Mouse (Mus musculus): ENCODE measurements around the gene Gm10639. TPM values are rescaled to one million over a fixed set of nuclear protein-coding genes. Genes with fewer than 3 reads are reported as not detected.
"Not testable (repeated sequence)": the region's sequence is repeated elsewhere in the genome, so short reads cannot be mapped to it uniquely, and the experiment has no call there.

Gene Gm10639
- total RNA-seq (2015) (not detected in 2 replicates), total RNA-seq (2017) (not detected in 2 replicates)

DNA sequence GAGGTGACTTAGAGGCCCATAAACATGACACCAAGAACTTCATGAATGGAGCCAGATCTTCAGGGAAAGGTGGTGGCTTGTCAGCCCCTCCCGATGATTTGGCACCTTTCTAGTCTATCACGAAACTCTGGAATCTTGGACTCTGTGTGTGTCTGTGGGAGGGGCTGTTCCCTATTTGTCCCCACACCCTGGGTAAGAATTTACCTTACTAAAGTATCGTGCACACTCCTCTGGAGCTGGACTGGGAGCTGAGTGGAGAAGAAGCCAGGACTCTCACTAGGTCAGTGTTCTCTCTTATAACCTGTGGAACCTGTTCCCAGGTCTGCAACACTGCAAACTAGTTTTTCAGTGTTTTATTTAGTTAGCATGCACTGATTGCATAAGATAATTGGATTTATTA is at the start of gene Gm10639:
TSS of gene Gm10639 (plus strand) at position 201 of the 400 bp plus-strand sequence.
- ATAC-seq (ENCODE audit: poor library complexity, severe bottlenecking), result not testable (repeated sequence)

DNA sequence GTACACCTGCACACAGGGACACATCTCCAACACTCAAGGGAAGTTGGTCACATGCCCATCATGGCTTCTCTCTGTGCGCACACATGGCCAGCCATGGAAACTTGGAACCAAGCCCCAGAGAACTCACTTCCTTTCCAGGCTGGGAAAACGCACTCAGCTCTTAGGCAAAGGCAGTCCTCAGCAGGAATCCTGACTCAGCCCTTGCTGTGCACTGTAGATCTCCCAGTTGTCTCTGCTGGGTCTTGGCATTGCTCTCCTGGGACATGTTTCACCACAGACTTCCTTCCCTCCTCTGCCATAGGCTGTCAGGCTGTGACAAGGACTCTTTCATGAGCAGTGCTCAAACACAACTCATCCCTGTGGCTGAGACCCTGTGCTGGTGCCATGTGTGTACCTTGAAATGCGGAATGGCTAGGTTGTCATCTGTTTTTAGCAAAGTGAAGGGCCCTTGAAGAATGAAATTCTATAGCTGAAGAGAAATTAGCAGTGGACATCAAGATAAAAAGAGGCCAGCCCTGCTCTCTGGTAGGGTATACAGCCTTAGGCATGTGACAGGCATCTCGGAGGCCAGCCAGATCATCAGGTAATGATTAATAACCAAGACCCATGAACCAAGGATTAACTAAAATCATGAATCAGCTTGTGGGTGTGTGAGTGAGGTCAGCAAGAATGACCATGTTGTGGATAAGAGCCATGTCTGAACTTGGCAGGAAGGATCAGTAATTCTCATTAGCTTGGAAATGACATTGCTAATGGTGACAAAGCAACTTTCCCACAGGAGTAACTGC is 33.8 kb upstream of the Gm10639 start:
- not testable (repeated sequence) for ATAC-seq (ENCODE audit: poor library complexity, severe bottlenecking)

DNA sequence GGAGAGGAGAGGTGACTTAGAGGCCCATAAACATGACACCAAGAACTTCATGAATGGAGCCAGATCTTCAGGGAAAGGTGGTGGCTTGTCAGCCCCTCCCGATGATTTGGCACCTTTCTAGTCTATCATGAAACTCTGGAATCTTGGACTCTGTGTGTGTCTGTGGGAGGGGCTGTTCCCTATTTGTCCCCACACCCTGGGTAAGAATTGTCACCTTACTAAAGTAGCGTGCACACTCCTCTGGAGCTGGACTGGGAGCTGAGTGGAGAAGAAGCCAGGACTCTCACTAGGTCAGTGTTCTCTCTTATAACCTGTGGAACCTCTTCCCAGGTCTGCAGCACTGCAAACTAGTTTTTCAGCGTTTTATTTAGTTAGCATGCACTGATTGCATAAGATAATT is 32.8 kb upstream of the Gm10639 start, which contains the start of gene Gm3776:
TSS of gene Gm3776 (plus strand) at position 216 of the 400 bp plus-strand sequence.
- not testable (repeated sequence) for ATAC-seq (ENCODE audit: poor library complexity, severe bottlenecking)

DNA sequence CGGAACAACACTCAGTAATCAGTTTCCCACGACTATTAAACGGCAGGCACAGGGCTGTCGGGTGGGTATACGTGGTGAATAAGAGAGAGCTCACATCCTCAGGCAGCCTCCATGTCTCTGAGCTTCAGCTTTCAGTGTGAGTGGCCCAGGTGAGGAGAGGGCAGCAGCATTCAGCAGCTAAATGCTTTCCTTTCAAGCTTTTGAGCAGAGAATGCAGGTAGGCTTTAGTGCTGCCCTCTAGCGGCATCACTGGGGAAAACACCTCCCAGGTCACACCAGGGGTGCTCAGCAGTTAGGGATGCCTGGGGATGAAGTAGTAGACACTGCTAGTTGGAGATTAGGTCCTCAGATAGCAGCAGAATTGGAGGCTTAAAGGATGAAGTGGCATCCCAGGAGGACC is 30.0 kb upstream of the Gm10639 start:
- ATAC-seq (ENCODE audit: poor library complexity, severe bottlenecking), result peak; percentile 91

DNA sequence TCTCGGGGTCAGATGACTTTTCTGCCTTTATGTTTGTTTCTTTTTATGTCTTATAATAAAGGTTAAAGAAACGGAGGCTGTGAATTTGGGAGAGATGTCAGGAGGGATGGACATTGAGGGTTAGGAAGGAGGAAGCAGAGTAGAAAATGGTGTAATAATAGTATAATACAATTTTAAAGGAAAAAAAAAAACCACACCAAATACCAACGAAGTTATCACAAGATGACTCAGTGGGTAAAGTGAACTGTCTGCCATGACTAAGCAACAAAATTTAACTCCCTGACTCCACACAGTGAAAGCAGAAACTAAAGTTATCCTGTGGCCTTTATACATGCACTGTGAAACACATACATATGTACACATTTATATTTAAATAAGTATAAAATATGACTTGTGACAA is 18.8 kb upstream of the Gm10639 start:
- ATAC-seq (ENCODE audit: poor library complexity, severe bottlenecking), result not testable (repeated sequence)

DNA sequence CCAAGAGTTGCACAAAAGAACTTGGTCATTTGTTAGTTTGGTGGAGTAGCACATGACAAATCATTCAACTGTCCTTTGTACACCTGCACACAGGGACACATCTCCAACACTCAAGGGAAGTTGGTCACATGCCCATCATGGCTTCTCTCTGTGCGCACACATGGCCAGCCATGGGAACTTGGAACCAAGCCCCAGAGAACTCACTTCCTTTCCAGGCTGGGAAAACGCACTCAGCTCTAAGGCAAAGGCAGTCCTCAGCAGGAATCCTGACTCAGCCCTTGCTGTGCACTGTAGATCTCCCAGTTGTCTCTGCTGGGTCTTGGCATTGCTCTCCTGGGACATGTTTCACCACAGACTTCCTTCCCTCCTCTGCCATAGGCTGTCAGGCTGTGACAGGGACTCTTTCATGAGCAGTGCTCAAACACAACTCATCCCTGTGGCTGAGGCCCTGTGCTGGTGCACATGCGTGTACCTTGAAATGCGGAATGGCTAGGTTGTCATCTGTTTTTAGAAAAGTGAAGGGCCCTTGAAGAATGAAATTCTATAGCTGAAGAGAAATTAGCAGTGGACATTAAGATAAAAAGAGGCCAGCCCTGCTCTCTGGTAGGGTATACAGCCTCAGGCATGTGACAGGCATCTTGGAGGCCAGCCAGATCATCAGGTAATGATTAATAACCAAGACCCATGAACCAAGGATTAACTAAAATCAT is 7.6 kb upstream of the Gm10639 start:
- ATAC-seq (ENCODE audit: poor library complexity, severe bottlenecking), result not testable (repeated sequence)

DNA sequence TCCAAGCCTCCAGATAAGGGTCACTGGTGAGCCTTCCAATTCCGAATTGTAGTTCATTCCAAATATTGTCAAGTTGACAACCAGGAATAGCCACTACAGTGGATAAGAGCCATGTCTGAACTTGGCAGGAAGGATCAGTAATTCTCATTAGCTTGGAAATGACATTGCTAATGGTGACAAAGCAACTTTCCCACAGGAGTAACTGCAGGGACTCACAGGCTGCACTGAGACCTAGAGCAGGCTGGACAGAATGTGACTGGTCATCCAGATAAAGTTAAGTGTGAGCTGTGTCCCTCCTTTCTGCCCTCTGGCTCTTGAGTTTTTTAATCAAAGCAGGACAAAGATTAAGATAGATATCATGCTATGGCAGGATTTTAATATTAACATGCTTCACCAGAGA is 660 bp upstream of the Gm10639 start:
- not testable (repeated sequence) for ATAC-seq (ENCODE audit: poor library complexity, severe bottlenecking)

DNA sequence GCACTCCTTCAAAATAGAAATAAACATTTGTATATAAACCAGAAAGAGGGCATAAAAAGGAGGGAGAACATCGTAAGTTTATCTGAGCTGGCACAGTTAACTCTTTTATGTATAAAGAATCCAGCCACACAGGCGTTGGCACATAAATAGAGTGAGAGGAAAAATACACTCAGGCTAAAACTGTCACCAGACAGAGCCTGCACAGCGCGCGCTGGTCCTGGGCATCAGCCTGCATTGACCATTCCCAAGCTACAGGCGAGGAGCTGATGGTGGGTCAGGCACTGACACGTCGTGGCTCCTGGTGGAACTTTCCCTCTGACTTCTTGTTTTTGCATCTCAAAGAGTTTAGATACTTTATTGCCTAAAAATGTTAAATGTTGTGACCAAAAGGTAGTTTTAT is 2.7 kb downstream of the Gm10639 start:
- ATAC-seq (ENCODE audit: poor library complexity, severe bottlenecking), result not testable (repeated sequence)

DNA sequence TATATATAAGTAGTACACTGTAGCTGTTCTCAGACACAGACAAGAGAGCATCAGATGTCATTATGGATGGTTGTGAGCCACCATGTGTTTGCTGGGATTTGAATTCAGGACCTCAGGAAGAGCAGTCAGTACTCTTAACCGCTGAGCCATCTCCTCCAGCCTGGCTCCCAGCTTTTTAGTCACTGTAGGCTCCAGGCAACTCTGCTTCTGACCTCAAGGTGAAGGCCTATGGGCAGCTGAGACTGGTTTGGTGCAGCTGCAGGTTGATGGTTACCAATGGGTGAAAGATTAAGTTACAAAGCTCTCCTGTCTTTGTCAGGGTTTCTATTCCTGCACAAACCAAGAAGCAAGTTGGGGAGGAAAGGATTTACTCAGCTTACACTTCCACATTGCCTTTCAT is 4.0 kb downstream of the Gm10639 start:
- not testable (repeated sequence) for ATAC-seq (ENCODE audit: poor library complexity, severe bottlenecking)

DNA sequence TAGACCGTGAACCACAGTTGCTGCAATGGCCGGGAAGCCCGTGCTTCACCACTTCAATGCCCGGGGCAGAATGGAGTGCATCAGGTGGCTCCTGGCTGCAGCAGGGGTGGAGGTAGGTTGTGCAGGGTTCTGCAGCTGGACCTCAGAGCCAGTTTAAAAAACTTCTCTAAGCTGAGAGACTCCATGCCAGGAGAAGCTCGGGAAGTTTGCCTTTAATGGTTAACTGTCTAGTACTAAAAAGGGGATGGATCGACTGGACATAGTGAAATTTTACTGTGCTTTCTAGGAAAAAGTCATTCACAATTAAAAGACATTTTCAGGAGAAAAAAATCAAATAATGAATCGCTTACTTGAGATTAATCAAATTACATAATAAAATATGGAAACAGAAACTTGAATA is 5.1 kb downstream of the Gm10639 start:
- not testable (repeated sequence) for ATAC-seq (ENCODE audit: poor library complexity, severe bottlenecking)

DNA sequence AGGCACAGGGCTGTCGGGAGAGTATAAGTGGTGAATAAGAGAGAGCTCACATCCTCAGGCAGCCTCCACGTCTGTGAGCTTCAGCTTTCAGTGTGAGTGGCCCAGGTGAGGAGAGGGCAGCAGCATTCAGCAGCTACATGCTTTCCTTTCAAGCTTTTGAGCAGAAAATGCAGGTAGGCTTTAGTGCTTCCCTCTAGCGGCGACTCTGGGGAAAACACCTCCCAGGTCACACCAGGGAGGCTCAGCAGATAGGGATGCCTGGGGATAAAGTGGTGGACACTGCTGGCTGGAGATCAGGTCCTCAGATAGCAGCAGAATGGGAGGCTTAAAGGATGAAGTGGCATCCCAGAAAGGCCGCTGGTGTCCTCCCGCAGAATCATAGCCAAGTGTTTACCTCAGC is 6.4 kb downstream of the Gm10639 start:
- ATAC-seq (ENCODE audit: poor library complexity, severe bottlenecking), result peak; percentile 67

DNA sequence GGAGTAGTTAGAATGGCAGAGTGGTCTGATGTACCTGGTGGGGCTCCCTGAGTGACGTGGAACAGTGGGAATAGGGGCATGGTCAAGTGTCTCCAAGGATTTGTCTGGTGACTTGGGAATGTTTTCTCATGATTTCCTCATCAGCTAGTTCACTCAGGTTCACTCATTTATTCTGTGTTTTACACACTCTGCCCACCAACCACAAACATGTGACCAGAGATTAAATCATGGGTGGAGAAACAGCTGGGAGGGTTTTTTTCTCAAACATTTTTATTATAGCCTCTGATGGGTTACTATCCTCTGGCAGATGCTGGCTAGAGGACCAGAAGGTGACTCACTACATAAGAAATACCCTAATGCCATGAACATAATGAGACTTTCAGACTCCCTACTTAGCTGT is 8.5 kb downstream of the Gm10639 start:
- no peak for ATAC-seq (ENCODE audit: poor library complexity, severe bottlenecking)

DNA sequence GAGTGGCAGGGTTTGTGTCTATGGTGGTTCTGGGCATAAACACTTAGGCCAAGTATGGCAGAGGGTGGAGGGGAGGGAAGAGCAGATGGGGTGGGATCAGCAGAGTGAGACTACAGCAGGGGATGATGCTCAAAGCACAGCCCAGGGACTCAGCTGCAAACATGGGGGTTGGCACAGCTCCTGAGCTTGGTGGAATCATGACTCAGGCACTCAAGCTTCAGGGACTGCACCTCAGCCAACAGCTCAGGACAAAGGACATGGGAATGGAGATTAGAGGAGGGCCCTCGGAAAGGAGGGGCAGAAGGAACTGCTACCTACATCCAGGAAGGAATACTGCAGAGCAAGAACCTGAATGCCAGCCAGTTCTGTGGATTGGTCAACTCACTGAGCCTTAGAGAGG is 9.4 kb downstream of the Gm10639 start:
- ATAC-seq (ENCODE audit: poor library complexity, severe bottlenecking), result not testable (repeated sequence)

DNA sequence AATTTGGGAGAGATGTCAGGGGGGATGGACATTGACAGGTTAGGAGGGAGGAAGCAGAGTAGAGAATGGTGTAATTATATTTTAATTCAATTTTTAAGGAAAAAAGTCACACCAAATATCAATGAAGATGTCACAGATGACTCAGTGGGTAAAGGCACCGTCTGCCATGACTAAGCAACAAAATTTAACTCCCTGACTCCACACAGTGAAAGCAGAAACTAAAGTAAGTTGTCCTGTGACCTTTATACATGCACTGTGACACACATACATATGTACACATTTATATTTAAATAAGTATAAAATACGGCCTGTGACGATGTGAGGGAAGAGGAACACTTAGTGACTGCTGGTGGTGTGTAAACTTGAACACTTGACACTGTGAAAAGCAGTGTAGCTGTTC is 18.4 kb downstream of the Gm10639 start:
- ATAC-seq (ENCODE audit: poor library complexity, severe bottlenecking), result not testable (repeated sequence)

DNA sequence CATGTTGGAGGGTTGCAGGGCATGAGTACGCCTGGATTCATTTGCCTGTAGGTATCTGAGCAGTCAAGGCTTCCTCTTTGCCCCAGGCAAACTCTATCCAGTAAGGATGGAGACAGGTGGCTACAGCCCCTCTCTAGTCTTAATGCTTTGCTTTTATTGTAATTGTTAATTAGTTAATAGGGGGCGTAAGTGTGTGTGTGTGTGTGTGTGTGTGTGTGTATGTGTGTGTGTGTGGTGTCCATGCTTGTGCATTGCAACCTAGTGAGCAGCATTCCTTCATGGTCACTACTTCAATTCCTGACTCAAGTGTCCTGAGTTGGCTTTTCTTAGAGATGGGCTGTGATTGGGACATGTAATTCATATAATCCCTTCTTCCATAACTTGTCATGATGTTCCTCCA is 25.0 kb downstream of the Gm10639 start, which contains the start of gene Omt2a:
TSS of gene Omt2a (minus strand) at position 101 of the 400 bp plus-strand sequence.
- no peak for ATAC-seq (ENCODE audit: poor library complexity, severe bottlenecking)

DNA sequence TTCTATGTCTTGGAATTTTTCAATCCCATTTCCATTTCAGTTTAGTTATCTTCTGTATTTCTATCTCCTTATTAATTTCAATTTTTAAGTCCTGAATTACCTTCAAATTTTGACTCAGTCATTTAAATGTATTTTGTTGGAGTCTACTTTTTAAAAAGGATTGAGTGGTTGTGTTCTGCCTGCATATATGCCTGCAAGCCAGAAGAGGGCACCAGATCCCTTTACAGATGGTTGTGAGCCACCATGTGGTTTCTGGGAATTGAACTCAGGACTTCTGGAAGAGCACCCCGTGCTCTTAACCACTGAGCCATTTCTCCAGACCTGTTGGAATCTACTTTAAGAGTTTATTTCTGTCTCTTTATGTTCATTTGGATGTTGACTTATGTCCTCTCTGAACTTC is 29.8 kb downstream of the Gm10639 start:
- ATAC-seq (ENCODE audit: poor library complexity, severe bottlenecking), result no peak

DNA sequence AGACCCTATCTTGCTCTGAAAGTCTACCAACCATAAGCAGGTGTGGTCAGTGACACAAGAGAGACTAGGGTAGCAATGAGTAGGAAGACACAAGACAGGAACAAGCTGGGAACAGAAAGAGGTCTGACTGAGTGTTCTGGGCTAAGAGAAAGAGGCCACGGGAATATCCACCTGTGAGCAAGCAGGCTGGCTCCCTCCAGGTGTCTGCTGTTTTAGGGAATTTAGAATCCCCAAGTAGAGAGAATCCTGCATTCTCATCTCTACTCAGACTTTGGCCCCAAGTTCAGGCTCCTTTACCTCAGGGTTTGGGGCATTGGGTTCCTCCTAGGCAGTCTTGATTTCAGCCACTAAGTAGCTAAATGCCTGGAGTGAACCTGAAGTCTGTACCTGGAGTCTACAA is 37.6 kb downstream of the Gm10639 start, which contains the start of gene Omt2b:
TSS of gene Omt2b (plus strand) at position 301 of the 400 bp plus-strand sequence.
- not testable (repeated sequence) for ATAC-seq (ENCODE audit: poor library complexity, severe bottlenecking)

DNA sequence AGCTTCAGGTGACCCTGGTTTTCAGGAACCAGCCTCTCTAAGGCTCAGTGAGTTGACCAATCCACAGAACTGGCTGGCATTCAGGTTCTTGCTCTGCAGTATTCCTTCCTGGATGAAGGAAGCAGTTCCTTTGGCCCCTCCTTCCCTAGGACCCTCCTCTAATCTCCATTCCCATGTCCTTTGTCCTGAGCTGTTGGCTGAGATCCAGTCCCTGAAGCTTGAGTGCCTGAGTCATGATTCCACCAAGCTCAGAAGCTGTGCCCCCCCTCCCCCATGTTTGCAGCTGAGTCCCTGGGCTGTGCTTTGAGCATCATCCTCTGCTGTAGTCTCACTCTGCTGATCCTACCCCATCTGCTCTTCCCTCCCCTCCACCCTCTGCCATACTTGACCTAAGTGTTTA is 47.3 kb downstream of the Gm10639 start:
- not testable (repeated sequence) for ATAC-seq (ENCODE audit: poor library complexity, severe bottlenecking)

DNA sequence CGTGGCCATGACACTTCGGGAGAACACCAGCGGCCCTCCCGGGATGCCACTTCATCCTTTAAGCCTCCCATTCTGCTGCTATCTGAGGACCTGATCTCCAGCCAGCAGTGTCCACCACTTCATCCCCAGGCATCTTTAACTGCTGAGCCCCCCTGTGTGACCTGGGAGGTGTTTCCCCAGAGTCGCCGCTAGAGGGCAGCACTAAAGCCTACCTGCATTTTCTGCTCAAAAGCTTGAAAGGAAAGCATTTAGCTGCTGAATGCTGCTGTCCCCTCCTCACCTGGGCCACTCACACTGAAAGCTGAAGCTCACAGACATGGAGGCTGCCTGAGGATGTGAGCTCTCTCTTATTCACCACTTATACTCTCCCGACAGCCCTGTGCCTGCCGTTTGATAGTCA is 50.6 kb downstream of the Gm10639 start:
- ATAC-seq (ENCODE audit: poor library complexity, severe bottlenecking), result peak; percentile 72

DNA sequence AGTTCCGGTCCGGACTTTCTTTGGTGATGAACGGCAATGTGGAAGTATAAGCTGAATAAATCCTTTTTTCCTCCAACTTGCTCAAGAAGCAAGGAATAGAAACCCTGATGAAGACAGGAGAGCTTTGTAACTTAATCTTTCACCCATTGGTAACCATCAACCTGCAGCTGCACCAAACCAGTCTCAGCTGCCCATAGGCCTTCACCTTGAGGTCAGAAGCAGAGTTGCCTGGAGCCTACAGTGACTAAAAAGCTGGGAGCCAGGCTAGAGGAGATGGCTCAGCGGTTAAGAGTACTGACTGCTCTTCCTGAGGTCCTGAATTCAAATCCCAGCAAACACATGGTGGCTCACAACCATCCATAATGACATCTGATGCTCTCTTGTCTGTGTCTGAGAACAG is 52.8 kb downstream of the Gm10639 start:
- not testable (repeated sequence) for ATAC-seq (ENCODE audit: poor library complexity, severe bottlenecking)

DNA sequence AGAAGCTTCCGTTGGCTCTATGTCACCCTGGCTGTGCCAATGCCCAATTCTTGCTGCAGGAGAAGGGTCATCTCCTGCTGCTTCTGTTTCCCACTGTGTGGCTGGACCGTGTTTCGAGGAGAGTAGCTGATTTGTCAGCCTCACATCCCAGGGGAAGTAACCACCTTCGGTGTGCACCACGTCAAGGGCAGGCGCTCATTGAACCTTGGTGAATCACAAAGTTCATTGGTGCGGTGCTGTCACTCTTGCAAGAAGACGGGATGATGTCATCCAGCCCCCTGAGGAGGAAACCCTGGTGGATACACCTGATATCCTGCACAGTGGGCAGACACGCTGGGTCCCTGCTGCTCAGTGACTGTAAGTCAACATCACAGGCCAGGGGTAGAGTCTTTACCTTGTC is 53.3 kb downstream of the Gm10639 start:
- not testable (repeated sequence) for ATAC-seq (ENCODE audit: poor library complexity, severe bottlenecking)

DNA sequence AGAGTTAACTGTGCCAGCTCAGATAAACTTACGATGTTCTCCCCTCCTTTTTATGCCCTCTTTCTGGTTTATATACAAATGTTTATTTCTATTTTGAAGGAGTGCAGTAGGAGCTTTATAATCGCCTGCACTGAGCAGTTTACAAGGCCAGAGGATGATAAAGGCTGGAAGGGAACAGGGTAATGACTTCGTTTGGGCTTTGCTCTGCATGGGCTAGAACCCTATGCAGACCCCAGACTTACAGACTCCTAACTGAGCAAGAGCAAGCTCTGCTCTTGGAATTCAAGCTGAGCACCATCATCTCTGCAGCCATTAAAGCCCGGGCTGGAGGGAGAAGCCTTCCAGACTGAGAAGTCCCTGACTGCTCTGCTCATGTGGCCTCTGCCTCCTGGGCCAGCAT is 55.5 kb downstream of the Gm10639 start:
- ATAC-seq (ENCODE audit: poor library complexity, severe bottlenecking), result not testable (repeated sequence)
